Mouse (Mus musculus) liver, adult 2 months (tissue): ENCODE results near the gene Lamb2.

Experiments
- CTCF ChIP-seq: fragments of 200-500 bp; IDR thresholded peaks from 2 replicates; pipeline ENCODE4 v1.5.1; 2011; ENCODE audit warnings: low read depth, low read length, control low read depth
- POLR2A ChIP-seq: fragments of 200-500 bp; IDR thresholded peaks from 2 replicates; pipeline ENCODE4 v1.6.1; 2011; ENCODE audit warnings: low read length, control low read depth; ENCODE audit not compliant: insufficient read depth; ENCODE audit errors: extremely low read depth

DNA sequence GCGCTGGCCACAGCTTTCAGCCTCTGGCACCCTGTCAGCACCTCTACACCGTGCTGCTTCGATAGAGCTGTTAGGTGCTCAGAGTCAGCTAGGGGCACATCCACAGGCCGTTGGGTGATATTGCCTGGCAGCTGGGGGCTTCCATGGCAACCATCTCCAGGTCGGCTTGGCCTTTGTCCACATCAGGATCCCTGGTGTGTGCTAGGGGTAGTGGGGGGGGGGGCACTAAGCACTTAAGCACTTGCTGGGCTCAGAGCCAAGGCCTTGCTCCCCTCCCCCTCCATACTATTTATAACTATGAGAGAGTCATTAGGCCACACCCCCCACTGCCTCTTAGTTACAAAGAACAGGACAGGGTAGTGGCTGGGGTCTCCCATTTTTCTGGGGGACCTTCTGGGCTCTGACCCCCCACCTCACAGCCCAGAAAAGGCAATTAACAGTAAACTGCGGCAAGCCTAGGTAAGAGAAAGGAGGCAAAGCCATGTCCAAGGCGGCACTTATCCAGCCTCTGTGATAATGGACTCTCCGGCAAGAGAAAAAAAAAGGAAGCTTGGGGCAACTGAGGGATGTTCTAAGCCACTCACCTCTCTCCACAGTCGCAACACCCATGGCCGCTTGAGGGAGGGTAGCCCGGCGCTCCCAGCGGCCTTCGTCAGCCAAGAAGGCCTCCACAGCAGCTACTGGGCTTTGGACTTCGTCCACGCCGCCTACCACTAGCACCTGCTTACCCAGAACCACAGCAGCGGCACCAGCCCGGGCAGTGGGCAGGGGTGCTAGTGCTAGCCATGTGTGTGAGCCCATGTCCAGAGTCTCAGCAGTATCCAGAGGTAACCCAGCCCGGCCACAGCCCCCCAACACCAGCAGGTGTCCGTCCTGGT lies 29.0 kb upstream of the Lamb2 start:
- no peak for TF ChIP-seq POLR2A
- TF ChIP-seq CTCF: no peak
